Mouse (Mus musculus) kidney, postnatal 10 days (tissue): Measurements from ENCODE around the gene Aunip.

Experiments used
- DNase-seq: peaks from one replicate; pipeline ENCODE4 v3.0.0; 2021; ENCODE audit warnings: mixed read lengths

Aunip gene

GRCm38 (mm10) chr4:134517719-134518118 lies 6.9 kb downstream of the Aunip start:
- no peak for DNase-seq

GRCm38 (mm10) chr4:134518541-134518940 lies 7.7 kb downstream of the Aunip start:
- DNase-seq, result no peak

GRCm38 (mm10) chr4:134519281-134519680 lies 8.5 kb downstream of the Aunip start:
- no peak for DNase-seq

- no peak for DNase-seq
Measured at GRCm38 (mm10) chr4:134523447-134523846, 12.6 kb downstream of the Aunip start.

GRCm38 (mm10) chr4:134525806-134526205 lies 15.0 kb downstream of the Aunip start:
- DNase-seq, result no peak

- DNase-seq, result no peak
Measured at GRCm38 (mm10) chr4:134526220-134526619, 15.4 kb downstream of the Aunip start.

GRCm38 (mm10) chr4:134532928-134533327 lies 22.1 kb downstream of the Aunip start:
- no peak for DNase-seq

GRCm38 (mm10) chr4:134533421-134533820 lies 22.6 kb downstream of the Aunip start:
- no peak for DNase-seq

GRCm38 (mm10) chr4:134534124-134534886 lies 23.5 kb downstream of the Aunip start:
- DNase-seq, result peak; percentile 87

GRCm38 (mm10) chr4:134534932-134535786 lies 24.4 kb downstream of the Aunip start, which contains the start of gene Mtfr1l:
Gene Mtfr1l, minus strand, starts transcription at chr4:134535387.
- peak; percentile 99 for DNase-seq

GRCm38 (mm10) chr4:134535787-134536151 lies 25.0 kb downstream of the Aunip start:
- DNase-seq, result no peak

- no peak for DNase-seq
Measured at GRCm38 (mm10) chr4:134538997-134539580, 28.3 kb downstream of the Aunip start.

GRCm38 (mm10) chr4:134542726-134543125 lies 31.9 kb downstream of the Aunip start:
- no peak for DNase-seq

GRCm38 (mm10) chr4:134543261-134543660 lies 32.5 kb downstream of the Aunip start:
- peak; percentile 96 for DNase-seq

- no peak for DNase-seq
Measured at GRCm38 (mm10) chr4:134546814-134547705, 36.3 kb downstream of the Aunip start.

- no peak for DNase-seq
Measured at GRCm38 (mm10) chr4:134548169-134548938, 37.6 kb downstream of the Aunip start.

GRCm38 (mm10) chr4:134549899-134550298 lies 39.1 kb downstream of the Aunip start:
- no peak for DNase-seq

- peak; percentile 87 for DNase-seq
Measured at GRCm38 (mm10) chr4:134551494-134552316, 40.9 kb downstream of the Aunip start, which contains the start of gene Selenon. Gene Selenon, minus strand, starts transcription at chr4:134552166.

- no peak for DNase-seq
Measured at GRCm38 (mm10) chr4:134553631-134554030, 42.8 kb downstream of the Aunip start.

GRCm38 (mm10) chr4:134555956-134556580 lies 45.3 kb downstream of the Aunip start:
- DNase-seq, result peak; percentile 67
